Mouse (Mus musculus): ENCODE measurements around the gene Hist2h3c2. TPM values are rescaled to one million over a fixed set of nuclear protein-coding genes. Genes with fewer than 3 reads are reported as not detected.

The Hist2h3c2 gene
- total and polyA plus RNA-seq, 3 experiments: 8.2 to 2,744 (median 1,897) TPM

- Histone ChIP-seq H3K27ac (ENCODE audit: control insufficient read depth, low read depth, low read length) (peak overlapping the region; percentile 99), H3K4me1 (ENCODE audit: control insufficient read depth in 1 of 2, insufficient read depth in 2 of 2, low read length in 2 of 2) (peaks cover 0 to 32% of the 10 kb centered on the region in 2 experiments; a peak in 2 of 4 replicates), H3K79me2 (ENCODE audit: control insufficient read depth, insufficient read depth, low read length, poor library complexity) (peaks cover 8% of the 10 kb centered on the region; the same call in 1 of the 2 replicates), H3K9ac (ENCODE audit: control insufficient read depth, low read depth, low read length, poor library complexity, severe bottlenecking) (peak overlapping the region; percentile 92), H3K36me3 (ENCODE audit: control insufficient read depth in 1 of 2, insufficient read depth in 2 of 2, low read length in 2 of 2) (peaks cover 0 to 44% of the 10 kb centered on the region in 2 experiments; a peak in 2 of 4 replicates), H3K9me3 (replicated peaks; ENCODE audit: insufficient read depth, low read length) (no peaks in the 10 kb centered on the region), H3K4me3 (ENCODE audit: control insufficient read depth in 1 of 2, insufficient read depth in 1 of 2, low read depth in 2 of 2, low read length in 2 of 2) (peak overlapping the region; percentile 10 to 75), H3K27me3 (ENCODE audit: control insufficient read depth in 1 of 2, insufficient read depth in 2 of 2, low read length in 2 of 2) (no peaks in the 10 kb centered on the region)
- TF ChIP-seq MXI1 (IDR thresholded peaks at IDR 0.05; ENCODE audit: low read depth, low read length) (no peak), POLR2AphosphoS2 (IDR thresholded peaks at IDR 0.05; ENCODE audit: low read length) (no peak)
- DNase-seq (ENCODE audit: low read depth, low spot score): peak; percentile 86
Observed at GRCm38 (mm10) chr3:96264404-96264949, 25.6 kb upstream of the Hist2h3c2 start.

DNA sequence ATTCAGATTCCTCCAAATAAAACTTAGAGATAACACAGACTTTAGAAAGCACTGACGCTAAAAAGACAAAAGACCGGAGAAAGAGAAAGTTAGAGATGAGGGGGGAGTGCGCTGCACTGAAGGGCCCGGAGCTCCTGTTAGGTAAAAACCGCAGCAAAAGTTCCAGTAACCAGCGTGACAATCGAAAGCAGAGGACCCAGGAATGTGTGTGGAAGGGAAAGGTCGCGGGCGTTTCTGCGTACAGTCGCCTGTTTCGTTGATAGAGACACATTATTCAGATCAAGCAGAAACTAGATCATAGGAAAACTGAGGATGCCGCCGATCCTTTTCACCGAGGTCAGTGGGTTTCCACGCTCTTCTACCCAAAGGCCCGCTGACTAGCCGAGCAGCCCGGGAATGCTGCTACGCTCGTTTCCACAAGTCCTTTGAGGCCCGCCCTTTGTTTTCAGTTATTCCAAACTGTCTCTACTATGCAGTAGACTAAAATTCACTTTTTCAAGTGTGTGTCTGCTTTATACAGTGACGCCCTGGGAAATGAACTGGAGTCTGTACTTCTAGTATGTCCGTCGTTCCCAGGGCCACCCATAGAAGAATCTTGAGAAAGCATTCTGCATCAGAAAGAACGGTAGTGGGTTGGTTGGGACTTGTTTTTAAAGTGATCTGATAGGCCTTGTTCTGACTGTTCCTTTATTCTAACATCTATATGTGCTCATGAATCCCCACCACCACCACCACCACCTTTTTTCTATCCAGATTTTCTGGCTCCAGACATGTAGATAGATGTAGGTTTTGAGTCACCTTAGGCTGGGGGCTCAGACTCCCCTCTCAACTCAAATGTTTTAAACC, 24.9 kb upstream of the Hist2h3c2 start:
- Histone ChIP-seq H3K79me2 (ENCODE audit: control insufficient read depth, insufficient read depth, low read length, poor library complexity) (peaks cover 7% of the 10 kb centered on the region; the same call in 1 of the 2 replicates), H3K9me3 (replicated peaks; ENCODE audit: insufficient read depth, low read length) (no peaks in the 10 kb centered on the region), H3K9ac (ENCODE audit: control insufficient read depth, low read depth, low read length, poor library complexity, severe bottlenecking) (peak overlapping the region; percentile 92), H3K4me3 (ENCODE audit: control insufficient read depth in 1 of 2, insufficient read depth in 1 of 2, low read depth in 2 of 2, low read length in 2 of 2) (peak overlapping the region; percentile 10 to 75), H3K4me1 (ENCODE audit: control insufficient read depth in 1 of 2, insufficient read depth in 2 of 2, low read length in 2 of 2) (peaks cover 0 to 39% of the 10 kb centered on the region in 2 experiments; a peak in 2 of 4 replicates), H3K27me3 (ENCODE audit: control insufficient read depth in 1 of 2, insufficient read depth in 2 of 2, low read length in 2 of 2) (no peaks in the 10 kb centered on the region), H3K27ac (ENCODE audit: control insufficient read depth, low read depth, low read length) (peak overlapping the region; percentile 99), H3K36me3 (ENCODE audit: control insufficient read depth in 1 of 2, insufficient read depth in 2 of 2, low read length in 2 of 2) (peaks cover 0 to 51% of the 10 kb centered on the region in 2 experiments; a peak in 2 of 4 replicates)
- DNase-seq (ENCODE audit: low read depth, low spot score): peak; percentile 94
- TF ChIP-seq UBTF (IDR thresholded peaks at IDR 0.05; ENCODE audit: borderline replicate concordance, insufficient read depth, low read depth, low read length) (no peak), HCFC1 (IDR thresholded peaks at IDR 0.05; ENCODE audit: low read depth, low read length) (no peak), MXI1 (IDR thresholded peaks at IDR 0.05; ENCODE audit: low read depth, low read length) (no peak), NRF1 (IDR thresholded peaks at IDR 0.05; ENCODE audit: insufficient read depth, low read depth, low read length, poor library complexity, severe bottlenecking) (no peak), NELFE (IDR thresholded peaks at IDR 0.05; ENCODE audit: low read depth, low read length) (no peak), MAX (IDR thresholded peaks at IDR 0.05; ENCODE audit: low read length) (no peak), TBP (IDR thresholded peaks at IDR 0.05; ENCODE audit: low read depth, low read length) (no peak), POLR2AphosphoS5 (IDR thresholded peaks at IDR 0.05; ENCODE audit: borderline replicate concordance, low read depth, low read length) (no peak), JUND (IDR thresholded peaks at IDR 0.05; ENCODE audit: low read depth, low read length) (no peak)

DNA sequence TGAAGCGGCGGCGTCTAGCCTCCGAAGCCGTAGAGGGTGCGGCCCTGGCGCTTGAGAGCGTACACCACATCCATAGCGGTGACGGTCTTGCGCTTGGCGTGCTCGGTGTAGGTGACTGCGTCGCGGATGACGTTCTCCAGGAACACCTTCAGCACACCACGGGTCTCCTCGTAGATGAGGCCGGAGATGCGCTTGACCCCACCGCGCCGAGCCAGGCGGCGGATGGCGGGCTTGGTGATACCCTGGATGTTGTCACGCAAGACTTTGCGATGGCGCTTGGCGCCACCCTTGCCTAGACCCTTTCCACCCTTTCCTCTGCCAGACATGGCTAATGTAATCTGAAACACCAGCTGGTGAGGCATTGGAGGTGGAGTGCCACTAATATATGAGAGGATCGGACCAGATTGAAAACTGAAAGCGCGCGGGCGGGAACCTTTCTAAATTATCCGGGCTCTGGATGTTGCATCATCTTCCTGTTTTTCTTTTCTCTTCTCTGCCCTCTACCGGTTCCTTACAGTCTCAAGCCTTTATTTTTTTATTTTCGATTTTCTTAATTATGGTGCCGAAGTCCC, 24.1 kb upstream of the Hist2h3c2 start, which contains the start of gene Hist2h4:
TSS of gene Hist2h4 (minus strand) at position 333 of the 572 bp plus-strand sequence.
- TF ChIP-seq TAL1 (IDR thresholded peaks at IDR 0.05; ENCODE audit: low read length): peak; percentile 91
- peak in 1 of 3 experiments; percentile 53; a peak in 2 of 6 replicates for TF ChIP-seq CTCF (IDR thresholded peaks at IDR 0.05 in 2 of 3, conservative IDR thresholded peaks at IDR 0.05 in 1 of 3; ENCODE audit: control insufficient read depth in 1 of 3, insufficient read depth in 1 of 3, low read depth in 2 of 3, low read length in 3 of 3, poor library complexity in 1 of 3, severe bottlenecking in 1 of 3)
- no peak for TF ChIP-seq SIN3A (IDR thresholded peaks at IDR 0.05; ENCODE audit: low read length)
- TF ChIP-seq POLR2AphosphoS5 (IDR thresholded peaks at IDR 0.05; ENCODE audit: borderline replicate concordance, low read depth, low read length): peak; percentile 99
- Histone ChIP-seq H3K36me3 (ENCODE audit: control insufficient read depth in 1 of 2, insufficient read depth in 2 of 2, low read length in 2 of 2) (peaks cover 0 to 52% of the 10 kb centered on the region in 2 experiments; a peak in 2 of 4 replicates), H3K27ac (ENCODE audit: control insufficient read depth, low read depth, low read length) (peak within 1 kb of the TSS; percentile 99), H3K27me3 (ENCODE audit: control insufficient read depth in 1 of 2, insufficient read depth in 2 of 2, low read length in 2 of 2) (no peaks in the 10 kb centered on the region), H3K9ac (ENCODE audit: control insufficient read depth, low read depth, low read length, poor library complexity, severe bottlenecking) (peak within 1 kb of the TSS; percentile 92), H3K79me2 (ENCODE audit: control insufficient read depth, insufficient read depth, low read length, poor library complexity) (peaks cover 7% of the 10 kb centered on the region; the same call in 1 of the 2 replicates), H3K9me3 (replicated peaks; ENCODE audit: insufficient read depth, low read length) (no peaks in the 10 kb centered on the region), H3K4me3 (ENCODE audit: control insufficient read depth in 1 of 2, insufficient read depth in 1 of 2, low read depth in 2 of 2, low read length in 2 of 2) (peak within 1 kb of the TSS; percentile 12 to 75), H3K4me1 (ENCODE audit: control insufficient read depth in 1 of 2, insufficient read depth in 2 of 2, low read length in 2 of 2) (peaks cover 0 to 44% of the 10 kb centered on the region in 2 experiments; a peak in 2 of 4 replicates)
- DNase-seq (ENCODE audit: low read depth, low spot score): peak; percentile 100

Measured in MEL (cell line).